Mouse (Mus musculus): ENCODE data around the gene Caps2. TPM values are rescaled to one million over a fixed set of nuclear protein-coding genes. Genes with fewer than 3 reads are reported as not detected.

Gene Caps2
- total RNA-seq, 2 experiments from 2014 or later = 0.48 TPM

Other genes with a start within 250 kb of the Caps2 start
- 10 to 100 TPM; 27.5 to 31.7 TPM for gene Krr1, start 191.0 kb upstream of the Caps2 start, total RNA-seq (2021)
- gene Glipr1, start 161.0 kb upstream of the Caps2 start, total RNA-seq (2021) = 1 to 10 TPM; 1.6 to 2.1 TPM
- not detected for gene Glipr1l1, start 103.4 kb upstream of the Caps2 start, total RNA-seq (2021)
- gene Glipr1l2, start 80.3 kb upstream of the Caps2 start, total RNA-seq (2021) = not detected
- not detected for gene Glipr1l3, start 3.3 kb upstream of the Caps2 start, total RNA-seq (2021)
- gene Kcnc2, start 107.5 kb downstream of the Caps2 start, total RNA-seq (2021) = 10 to 100 TPM; 65.5 to 72.4 TPM

All from layer of hippocampus, postnatal 14 days (tissue).